Mouse (Mus musculus) heart, adult 10 weeks (tissue): ENCODE data around the gene Adprhl1. TPM values are rescaled to one million over a fixed set of nuclear protein-coding genes. Genes with fewer than 3 reads are reported as not detected.

Experiments
- polyA plus RNA-seq: library from polyadenylated mRNA; stranded (reverse); fragments of 350-450 nt; fragmentation: Illumina TruSeq; extraction: RNeasy Lipid Tissue Mini Kit (QIAGEN cat#74804); gene quantifications from one replicate; pipeline ENCODE4 v1.2.3, GENCODE M21; 2014; ENCODE audit warnings: low read depth, low replicate concordance

The Adprhl1 gene
- 663 TPM for polyA plus RNA-seq

DNA sequence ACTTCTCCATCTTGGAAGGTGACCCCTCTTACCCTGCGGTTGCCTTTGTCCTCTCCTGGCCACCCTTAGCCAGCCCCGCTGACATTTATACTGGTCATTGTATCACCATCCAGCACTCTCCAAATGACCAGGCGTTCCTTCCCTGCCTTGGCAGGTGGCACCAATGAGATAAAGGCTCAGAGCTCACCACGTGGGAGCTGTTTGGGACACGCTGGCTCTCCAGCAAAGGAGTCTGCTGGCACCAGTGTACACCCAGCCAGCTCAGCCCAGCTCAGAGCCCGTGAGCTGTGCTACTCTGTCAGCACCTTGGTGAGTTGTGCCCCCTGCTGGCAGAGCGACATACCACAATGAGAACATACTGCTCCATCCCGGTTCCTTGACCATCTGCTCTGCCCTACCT lies at the start of gene Adprhl1:
Adprhl1 (minus strand) TSS at position 144 of the 400 bp plus-strand sequence.

GRCm38 (mm10) chr8:13287692-13288623 lies 34.0 kb upstream of the Adprhl1 start, which contains the start of the genes Dcun1d2 and Tmco3:
TSS of gene Dcun1d2 (minus strand) at chr8:13288131.
TSS of gene Tmco3 (plus strand) at chr8:13288190.

DNA sequence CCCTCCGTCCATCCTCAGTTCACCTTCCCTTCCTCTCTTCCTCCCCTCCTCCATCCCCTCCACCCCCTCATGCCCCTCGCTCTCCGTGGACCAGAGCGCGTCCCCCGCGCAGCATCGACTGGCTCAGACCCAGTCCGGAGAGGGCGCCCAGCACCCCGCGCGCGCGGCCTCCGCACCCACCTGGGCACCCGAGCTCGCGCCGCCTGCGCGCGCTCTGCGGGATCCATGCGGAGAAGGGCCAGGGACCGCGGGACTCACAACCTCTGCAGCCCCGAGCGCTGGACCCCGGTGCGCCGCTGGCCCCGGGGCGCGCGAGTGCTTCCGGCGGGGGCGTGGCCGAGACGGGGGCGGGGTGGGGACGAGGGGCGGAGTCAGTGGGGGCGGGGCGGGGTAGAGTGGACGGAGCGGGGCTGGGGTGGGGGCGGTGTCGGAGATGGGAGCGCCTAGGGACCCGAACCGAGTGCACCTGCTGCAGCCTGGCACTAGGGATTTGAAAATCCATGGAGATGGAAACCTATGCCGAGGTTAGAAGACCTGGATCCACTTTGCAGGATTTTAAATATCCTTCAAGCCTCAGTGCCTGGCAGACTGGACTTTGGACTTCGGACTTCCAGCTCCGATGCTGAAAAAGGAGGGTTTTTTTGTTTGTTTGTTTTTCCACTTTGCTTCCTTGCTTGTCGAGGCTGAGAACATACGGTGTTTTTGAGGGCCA lies 53.5 kb downstream of the Adprhl1 start, which contains the start of gene Grtp1:
Grtp1 (minus strand) TSS at position 320 of the 712 bp plus-strand sequence.

Other genes with a start within 250 kb of the Adprhl1 start
- not detected for gene F7, start 228.1 kb downstream of the Adprhl1 start, polyA plus RNA-seq
- 0.79 TPM for gene F10, start 216.9 kb downstream of the Adprhl1 start, polyA plus RNA-seq
- 0.21 TPM for gene Proz, start 193.2 kb downstream of the Adprhl1 start, polyA plus RNA-seq
- gene Pcid2, start 148.7 kb downstream of the Adprhl1 start, polyA plus RNA-seq: 12.6 TPM
- 77.6 TPM for gene Cul4a, start 148.5 kb downstream of the Adprhl1 start, polyA plus RNA-seq
- 457 TPM for gene Lamp1, start 95.0 kb downstream of the Adprhl1 start, polyA plus RNA-seq
- gene Grtp1, start 53.5 kb downstream of the Adprhl1 start, polyA plus RNA-seq: 3.6 TPM
- 70.3 TPM for gene Dcun1d2, start 34.0 kb upstream of the Adprhl1 start, polyA plus RNA-seq
- gene Tmco3, start 34.0 kb upstream of the Adprhl1 start, polyA plus RNA-seq: 20.3 TPM
- 29.3 TPM for gene Tfdp1, start 84.6 kb upstream of the Adprhl1 start, polyA plus RNA-seq
- gene Atp4b, start 142.7 kb upstream of the Adprhl1 start, polyA plus RNA-seq: not detected
- not detected for gene Grk1, start 150.9 kb upstream of the Adprhl1 start, polyA plus RNA-seq
- 7.2 TPM for gene Tmem255b, start 181.0 kb upstream of the Adprhl1 start, polyA plus RNA-seq
- gene Gas6, start 240.3 kb upstream of the Adprhl1 start, polyA plus RNA-seq: 130 TPM